Mouse (Mus musculus) midbrain, embryonic 14.5 days (tissue): ENCODE results near the gene Nat8f7. TPM values are rescaled to one million over a fixed set of nuclear protein-coding genes. Genes with fewer than 3 reads are reported as not detected.
"Not testable (repeated sequence)": the region's sequence is repeated elsewhere in the genome, so short reads cannot be mapped to it uniquely, and the experiment has no call there.

ENCODE experiments used
- ATAC-seq: fragments of 200-750 bp; cut with Nextera tagmentation; 2 replicates; pipeline ENCODE4 v1.8.0; 2017; ENCODE audit warnings: moderate number of reproducible peaks, moderate library complexity; ENCODE audit not compliant: low FRiP score, low TSS enrichment
- DNase-seq: peaks from one replicate; pipeline ENCODE4 v3.0.0-alpha.2; 2015
- H3K27ac ChIP-seq: fragments of 300-500 bp; sonication (generic); replicated peaks from 2 replicates; pipeline ENCODE4 v1.5.1; 2014; ENCODE audit warnings: mild to moderate bottlenecking, low read depth, low read length, moderate library complexity
- H3K27me3 ChIP-seq: fragments of 300-500 bp; sonication (generic); 2 replicates; pipeline ENCODE4 v1.6.1; 2014; ENCODE audit warnings: low read length, control low read depth, mixed read lengths; ENCODE audit not compliant: control insufficient read depth, insufficient read depth
- H3K36me3 ChIP-seq: fragments of 300-500 bp; sonication (generic); 2 replicates; pipeline ENCODE4 v1.6.1; 2014; ENCODE audit warnings: low read length, control low read depth; ENCODE audit not compliant: control insufficient read depth, insufficient read depth
- H3K4me1 ChIP-seq: fragments of 300-500 bp; sonication (generic); 2 replicates; pipeline ENCODE4 v1.6.1; 2014; ENCODE audit warnings: mild to moderate bottlenecking, antibody characterized with exemption, low read length, control low read depth; ENCODE audit not compliant: control insufficient read depth, insufficient read depth
- H3K4me2 ChIP-seq: fragments of 300-500 bp; sonication (generic); 2 replicates; pipeline ENCODE4 v1.6.1; 2014; ENCODE audit warnings: mild to moderate bottlenecking, low read length, moderate library complexity
- H3K4me3 ChIP-seq: fragments of 300-500 bp; sonication (generic); replicated peaks from 2 replicates; pipeline ENCODE4 v1.5.1; 2014; ENCODE audit warnings: low read depth, low read length
- H3K9ac ChIP-seq: fragments of 300-500 bp; sonication (generic); replicated peaks from 2 replicates; pipeline ENCODE4 v1.6.1; 2014; ENCODE audit warnings: mild to moderate bottlenecking, low read length, moderate library complexity
- H3K9me3 ChIP-seq: fragments of 300-500 bp; sonication (generic); 2 replicates; pipeline ENCODE4 v1.6.1; 2016; ENCODE audit warnings: low read length, control low read depth, mixed read lengths; ENCODE audit not compliant: control insufficient read depth
- WGBS: fragments of 180-500 bp; shearing (Covaris S2); extraction: QIAGEN DNeasy Blood & Tissue Kit; methylation state at CpG from one replicate; pipeline ENCODE4 v1.1.7; 2014; 5-methylcytosine and 5-hydroxymethylcytosine counted together
- microRNA-seq: library from miRNA; unstranded; fragments of <30 nt; microRNA quantifications from one replicate; pipeline ENCODE4, GENCODE M21; 2016
- polyA plus RNA-seq: library from polyadenylated mRNA; unstranded; fragments of >200 nt; fragmentation: Nextera tagmentation; extraction: Ambion mirVana; gene quantifications from 2 replicates; pipeline ENCODE4 v1.2.1, GENCODE M21; 2014

Gene Nat8f7
- not detected in 2 replicates for polyA plus RNA-seq

DNA sequence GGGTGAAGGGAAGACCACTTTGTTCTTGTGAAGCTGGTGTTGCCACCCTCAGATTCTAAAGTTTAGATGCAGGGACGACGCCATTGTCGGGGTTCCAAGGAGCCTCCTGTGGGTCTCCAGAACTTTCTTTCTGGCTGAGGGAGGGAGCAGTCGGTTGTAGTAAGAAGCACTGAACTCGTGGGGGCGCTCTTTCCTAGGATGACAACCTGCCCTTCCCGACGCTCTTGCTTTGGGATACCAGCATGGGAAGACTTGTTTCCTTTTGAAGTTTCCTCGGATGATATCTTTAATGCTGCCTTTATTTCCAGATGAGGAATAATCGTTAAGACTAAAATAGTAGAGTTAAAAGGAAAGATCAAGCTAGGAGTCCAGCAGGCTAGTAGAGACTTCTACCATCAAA is at the start of gene Nat8f7:
Nat8f7 (minus strand) TSS at position 101 of the 400 bp plus-strand sequence.
- DNase-seq, H3K4me3 ChIP-seq, H3K27me3 ChIP-seq, H3K4me1 ChIP-seq, H3K36me3 ChIP-seq, H3K4me2 ChIP-seq, H3K9ac ChIP-seq, H3K27ac ChIP-seq, ATAC-seq, H3K9me3 ChIP-seq: not testable (repeated sequence)
- WGBS: 83% methylated on average over 9 of the region's 10 CpGs

DNA sequence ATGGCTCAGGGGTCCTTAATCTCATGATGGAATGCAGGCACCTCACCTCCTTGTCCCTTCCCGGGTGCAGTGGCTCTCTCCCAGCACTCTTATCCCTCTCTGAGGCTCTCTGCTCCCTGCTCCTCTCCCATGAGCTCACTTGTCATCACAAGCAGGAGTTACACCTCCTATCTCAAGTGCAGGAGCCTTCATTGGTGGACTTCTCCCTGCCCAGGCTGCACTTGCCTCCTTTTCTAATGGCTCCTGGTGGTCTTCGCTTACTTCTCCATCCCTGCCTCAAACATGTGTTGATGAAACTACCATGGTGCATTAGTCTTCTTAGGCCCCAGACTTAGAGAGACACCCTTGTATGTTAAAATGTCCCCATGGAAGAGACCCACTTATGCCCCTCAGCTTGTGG is 49.7 kb upstream of the Nat8f7 start:
- not testable (repeated sequence) for H3K27ac ChIP-seq, H3K9me3 ChIP-seq, H3K4me1 ChIP-seq, H3K4me3 ChIP-seq, H3K27me3 ChIP-seq, DNase-seq, H3K9ac ChIP-seq, H3K36me3 ChIP-seq, ATAC-seq, H3K4me2 ChIP-seq
- WGBS: 87% methylated on average over 1 of the region's 2 CpGs

DNA sequence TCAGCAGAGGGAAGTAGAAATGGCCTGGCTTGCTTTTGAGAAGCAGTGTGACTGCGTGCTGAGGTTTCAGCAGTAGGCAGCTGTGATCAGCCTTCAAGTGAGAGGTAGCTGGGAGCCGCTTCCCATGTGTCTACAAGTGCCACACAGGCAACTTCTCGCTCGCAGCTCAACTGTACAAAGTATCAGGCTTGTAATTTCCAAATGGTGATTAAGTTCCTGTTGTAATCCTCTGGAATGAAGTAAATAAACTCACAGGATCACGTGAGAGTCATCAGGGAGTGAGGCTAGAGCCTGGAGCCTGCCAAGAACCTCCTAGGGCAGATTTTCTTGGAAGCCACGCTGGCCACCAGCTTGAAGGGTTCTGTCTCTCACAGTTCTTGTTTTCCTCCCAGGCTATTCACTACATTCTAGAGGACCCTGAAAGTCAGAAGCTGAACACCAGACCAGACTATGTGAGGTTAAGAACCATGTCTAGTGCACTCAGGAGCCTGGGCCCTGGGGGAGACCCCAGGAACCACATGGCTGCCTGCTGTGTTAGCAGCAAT is 42.8 kb upstream of the Nat8f7 start:
- H3K27ac ChIP-seq, ATAC-seq, H3K36me3 ChIP-seq, H3K4me3 ChIP-seq, H3K4me1 ChIP-seq, H3K9ac ChIP-seq, H3K27me3 ChIP-seq, H3K4me2 ChIP-seq, H3K9me3 ChIP-seq, DNase-seq: not testable (repeated sequence)
- WGBS: 53% methylated on average over 3 of the region's 6 CpGs

DNA sequence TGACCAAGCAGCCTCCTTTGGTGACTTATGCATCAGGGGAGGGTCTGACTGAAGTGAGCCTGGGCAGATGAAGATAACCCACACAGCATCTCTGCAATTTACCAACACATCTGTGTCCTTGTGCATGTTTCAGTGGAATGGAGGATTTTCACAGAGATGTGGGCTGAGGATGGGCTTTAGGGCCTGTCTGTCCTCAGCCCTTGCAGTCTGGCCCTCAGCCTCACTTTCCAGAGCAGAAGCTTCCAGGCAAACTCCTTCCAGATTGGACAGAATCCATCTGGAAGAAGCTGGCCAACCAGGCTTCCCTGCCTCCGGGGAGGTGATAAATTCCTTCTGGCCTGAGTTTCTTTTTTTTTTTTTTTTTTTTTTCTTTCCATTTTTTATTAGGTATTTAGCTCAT is 3.4 kb downstream of the Nat8f7 start:
- not testable (repeated sequence) for H3K4me3 ChIP-seq, H3K27me3 ChIP-seq, DNase-seq, H3K36me3 ChIP-seq, H3K27ac ChIP-seq, H3K4me1 ChIP-seq, H3K9me3 ChIP-seq, ATAC-seq, H3K9ac ChIP-seq, H3K4me2 ChIP-seq
- 83% methylated on average over 1 of the region's 1 CpGs for WGBS

- not testable (repeated sequence) for H3K9me3 ChIP-seq, H3K36me3 ChIP-seq, H3K9ac ChIP-seq, H3K4me3 ChIP-seq, H3K27me3 ChIP-seq, DNase-seq, ATAC-seq, H3K27ac ChIP-seq, H3K4me1 ChIP-seq, H3K4me2 ChIP-seq
- WGBS: 95% methylated on average over 5 of the region's 5 CpGs
Observed at GRCm38 (mm10) chr6:85709206-85709605, 3.8 kb downstream of the Nat8f7 start.

DNA sequence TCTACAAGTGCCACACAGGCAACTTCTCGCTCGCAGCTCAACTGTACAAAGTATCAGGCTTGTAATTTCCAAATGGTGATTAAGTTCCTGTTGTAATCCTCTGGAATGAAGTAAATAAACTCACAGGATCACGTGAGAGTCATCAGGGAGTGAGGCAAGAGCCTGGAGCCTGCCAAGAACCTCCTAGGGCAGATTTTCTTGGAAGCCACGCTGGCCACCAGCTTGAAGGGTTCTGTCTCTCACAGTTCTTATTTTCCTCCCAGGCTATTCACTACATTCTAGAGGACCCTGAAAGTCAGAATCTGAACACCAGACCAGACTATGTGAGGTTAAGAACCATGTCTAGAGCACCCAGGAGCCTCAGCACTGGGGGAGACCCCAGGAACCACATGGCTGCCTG is 11.1 kb downstream of the Nat8f7 start:
- H3K9ac ChIP-seq, H3K4me2 ChIP-seq, H3K4me1 ChIP-seq, DNase-seq, ATAC-seq, H3K27me3 ChIP-seq, H3K9me3 ChIP-seq, H3K27ac ChIP-seq, H3K36me3 ChIP-seq, H3K4me3 ChIP-seq: not testable (repeated sequence)
- WGBS: 83% methylated on average over 2 of the region's 4 CpGs

Small RNA genes lying within 50 kb of the gene (microRNA-seq; reads per million reads assigned to microRNA genes)
- not detected for gene Gm27317

Other genes with a start within 250 kb of the Nat8f7 start
- 10.1 and 11.4 TPM in 2 replicates for gene Fbxo41, start 210.2 kb downstream of the Nat8f7 start, polyA plus RNA-seq
- not detected in 2 replicates for gene Egr4, start 199.6 kb downstream of the Nat8f7 start, polyA plus RNA-seq
- 6.1 and 6.7 TPM in 2 replicates for gene Alms1, start 125.7 kb downstream of the Nat8f7 start, polyA plus RNA-seq
- gene Nat8f3, start 52.5 kb upstream of the Nat8f7 start, polyA plus RNA-seq: 0.18 and 0.43 TPM in 2 replicates
- gene Nat8f6, start 107.7 kb upstream of the Nat8f7 start, polyA plus RNA-seq: not detected in 2 replicates
- gene Nat8f5, start 107.8 kb upstream of the Nat8f7 start, polyA plus RNA-seq: 0.30 TPM in 1 of 2 replicates, not detected in the other
- not detected in 2 replicates for gene Nat8, start 118.9 kb upstream of the Nat8f7 start, polyA plus RNA-seq
- gene Nat8f2, start 156.0 kb upstream of the Nat8f7 start, polyA plus RNA-seq: not detected in 2 replicates
- gene Nat8f4, start 191.7 kb upstream of the Nat8f7 start, polyA plus RNA-seq: 4.1 and 8.6 TPM in 2 replicates
- gene Tprkb, start 198.7 kb upstream of the Nat8f7 start, polyA plus RNA-seq: 49.1 and 50.7 TPM in 2 replicates
- 15.5 and 21.7 TPM in 2 replicates for gene Nat8f1, start 202.5 kb upstream of the Nat8f7 start, polyA plus RNA-seq
- gene Dusp11, start 248.5 kb upstream of the Nat8f7 start, polyA plus RNA-seq: 48.8 and 58.5 TPM in 2 replicates